Mouse (Mus musculus): ENCODE results near the gene Scp2. TPM values are rescaled to one million over a fixed set of nuclear protein-coding genes. Genes with fewer than 3 reads are reported as not detected.

Scp2 gene
- polyA plus RNA-seq, 1 experiment from 2014 or later = 182 TPM

DNA sequence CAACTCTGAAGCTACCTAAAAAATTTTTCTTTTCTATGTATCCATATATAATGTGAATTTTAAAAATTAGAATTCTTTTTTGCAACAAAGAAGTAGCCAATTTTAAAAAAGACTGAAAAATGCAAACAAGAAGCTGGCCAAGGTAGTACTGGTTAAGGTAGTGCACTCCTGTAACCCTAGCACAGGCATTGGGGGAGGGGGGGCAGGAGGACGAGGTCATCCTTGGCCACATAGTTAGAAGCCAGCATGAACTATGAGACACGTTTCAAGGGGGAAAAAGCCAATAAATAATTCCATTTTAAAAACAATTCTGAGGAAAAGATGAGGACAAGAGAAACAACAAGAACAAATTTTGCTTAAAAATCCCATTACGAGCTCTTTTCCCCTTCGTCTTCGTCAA is 82.3 kb downstream of the Scp2 start:
- Histone ChIP-seq H3K9ac (ENCODE audit: low read depth, low read length) (no peak overlapping the region), H3K4me2 (no peak overlapping the region), H3K9me3 (replicated peaks; ENCODE audit: control insufficient read depth, low read length) (no peaks in the 10 kb centered on the region), H3K27me3 (ENCODE audit: control insufficient read depth, insufficient read depth, low read length) (no peaks in the 10 kb centered on the region), H3K4me3 (ENCODE audit: low read depth, low read length) (no peak overlapping the region), H3K4me1 (ENCODE audit: control insufficient read depth, insufficient read depth, low read length) (0 out of 2 replicates have a peak, but pooled peaks cover 8% of the 10 kb centered on the region), H3K36me3 (ENCODE audit: control insufficient read depth, insufficient read depth, low read length) (peaks cover 6% of the 10 kb centered on the region; the same call in 1 of the 2 replicates), H3K27ac (ENCODE audit: low read depth, low read length) (no peak overlapping the region)
- 95% methylated on average over 5 of the region's 5 CpGs for WGBS (ENCODE audit: insufficient replicate concordance)
- ATAC-seq (replicated peaks; ENCODE audit: insufficient number of reproducible peaks, low FRiP score, low TSS enrichment) = no peak

DNA sequence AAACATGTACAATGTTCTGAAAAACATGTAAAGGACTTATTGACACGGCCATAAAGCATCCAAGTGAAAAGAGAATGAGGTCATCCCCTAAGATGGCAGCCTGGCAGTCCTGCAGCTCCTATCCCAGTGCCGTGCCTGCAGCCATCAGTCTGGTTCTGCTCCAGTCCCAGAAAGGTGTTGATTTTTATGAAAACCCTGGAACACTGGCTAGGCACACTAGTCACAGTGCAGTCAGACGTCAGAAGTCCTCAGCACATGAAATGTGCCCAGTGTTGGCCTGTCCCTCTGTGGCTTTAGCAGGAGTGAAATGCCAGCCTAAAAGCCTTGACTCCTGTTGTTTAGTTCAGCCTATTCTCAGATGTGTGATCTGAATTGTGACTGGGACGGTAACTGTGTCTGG is 84.0 kb downstream of the Scp2 start:
- no peak overlapping the region for H3K4me2 ChIP-seq
- H3K4me1 ChIP-seq (ENCODE audit: control insufficient read depth, insufficient read depth, low read length) = 0 out of 2 replicates have a peak, but pooled peaks cover 8% of the 10 kb centered on the region
- H3K9me3 ChIP-seq (replicated peaks; ENCODE audit: control insufficient read depth, low read length) = no peaks in the 10 kb centered on the region
- H3K36me3 ChIP-seq (ENCODE audit: control insufficient read depth, insufficient read depth, low read length) = peaks cover 6% of the 10 kb centered on the region; the same call in 1 of the 2 replicates
- no peaks in the 10 kb centered on the region for H3K27me3 ChIP-seq (ENCODE audit: control insufficient read depth, insufficient read depth, low read length)
- ATAC-seq (replicated peaks; ENCODE audit: insufficient number of reproducible peaks, low FRiP score, low TSS enrichment) = no peak
- 81% methylated on average over 4 of the region's 4 CpGs for WGBS (ENCODE audit: insufficient replicate concordance)
- H3K4me3 ChIP-seq (ENCODE audit: low read depth, low read length) = no peak overlapping the region
- H3K27ac ChIP-seq (ENCODE audit: low read depth, low read length) = no peak overlapping the region
- no peak overlapping the region for H3K9ac ChIP-seq (ENCODE audit: low read depth, low read length)

DNA sequence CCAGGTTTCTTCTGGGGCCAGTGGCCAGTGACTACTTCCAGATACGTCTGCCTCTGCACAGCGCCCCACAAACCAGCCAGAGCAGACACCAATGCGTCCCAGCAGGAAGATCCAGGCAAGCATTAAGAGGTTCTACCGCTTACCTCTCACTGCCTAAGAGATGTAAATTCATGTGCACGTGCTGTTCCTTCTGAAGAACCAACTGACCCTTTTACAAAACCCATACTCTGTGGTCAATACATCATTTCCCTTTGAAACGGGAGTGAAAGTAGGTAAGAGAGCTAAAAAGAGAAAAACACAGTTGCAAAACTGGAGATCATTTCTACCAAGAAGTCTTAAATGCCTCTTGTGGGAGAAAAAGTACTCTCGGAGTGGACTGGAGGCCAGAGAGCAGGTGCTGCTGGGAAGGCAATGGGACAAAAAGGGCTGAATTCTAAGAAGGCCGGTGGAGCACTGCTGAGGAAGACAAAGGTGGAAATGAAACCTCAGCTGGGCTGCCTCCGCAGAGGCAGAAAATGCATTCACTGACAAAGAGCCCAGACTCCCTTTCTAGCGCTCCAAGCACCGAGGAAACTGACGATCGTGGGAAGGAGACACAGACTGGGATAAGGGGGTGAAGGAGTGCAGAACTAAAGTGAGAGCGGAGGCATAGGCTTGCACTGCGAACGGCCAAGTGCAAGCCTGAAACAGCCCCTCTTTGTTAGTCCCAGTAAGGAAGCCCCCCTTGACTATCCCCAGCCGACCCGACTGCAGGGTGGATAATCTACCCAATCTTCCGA is 85.0 kb downstream of the Scp2 start:
- no peak overlapping the region for H3K4me2 ChIP-seq
- H3K36me3 ChIP-seq (ENCODE audit: control insufficient read depth, insufficient read depth, low read length) = peaks cover 9% of the 10 kb centered on the region; the same call in 1 of the 2 replicates
- H3K4me3 ChIP-seq (ENCODE audit: low read depth, low read length) = no peak overlapping the region
- no peaks in the 10 kb centered on the region for H3K27me3 ChIP-seq (ENCODE audit: control insufficient read depth, insufficient read depth, low read length)
- WGBS (ENCODE audit: insufficient replicate concordance) = 81% methylated on average over 19 of the region's 19 CpGs
- no peaks in the 10 kb centered on the region for H3K9me3 ChIP-seq (replicated peaks; ENCODE audit: control insufficient read depth, low read length)
- no peak overlapping the region for H3K27ac ChIP-seq (ENCODE audit: low read depth, low read length)
- no peak overlapping the region for H3K9ac ChIP-seq (ENCODE audit: low read depth, low read length)
- ATAC-seq (replicated peaks; ENCODE audit: insufficient number of reproducible peaks, low FRiP score, low TSS enrichment) = no peak
- H3K4me1 ChIP-seq (ENCODE audit: control insufficient read depth, insufficient read depth, low read length) = 0 out of 2 replicates have a peak, but pooled peaks cover 4% of the 10 kb centered on the region

DNA sequence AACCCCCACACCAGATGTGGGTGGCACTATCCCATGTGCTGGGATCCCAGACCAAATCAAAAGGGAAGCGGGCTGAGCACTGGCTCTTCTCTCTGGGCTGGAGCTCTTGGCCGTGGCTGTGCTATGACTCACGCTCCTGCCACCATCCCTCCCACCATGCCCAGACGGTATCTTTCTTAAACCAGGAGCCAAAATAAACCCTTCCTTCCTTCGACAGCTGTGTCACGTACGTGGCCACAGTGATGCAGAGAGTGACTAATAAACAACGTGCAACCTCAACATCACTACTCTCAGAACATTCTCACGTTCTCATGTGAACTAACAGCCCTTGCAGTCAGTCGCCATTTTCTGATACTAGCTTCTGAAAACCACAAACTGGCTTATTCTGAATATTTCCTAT is 86.6 kb downstream of the Scp2 start:
- ATAC-seq (replicated peaks; ENCODE audit: insufficient number of reproducible peaks, low FRiP score, low TSS enrichment) = peak; percentile 59; the same call in 1 of the 2 replicates
- H3K4me1 ChIP-seq (ENCODE audit: control insufficient read depth, insufficient read depth, low read length) = 0 out of 2 replicates have a peak, but pooled peaks cover 4% of the 10 kb centered on the region
- no peak overlapping the region for H3K4me2 ChIP-seq
- no peaks in the 10 kb centered on the region for H3K27me3 ChIP-seq (ENCODE audit: control insufficient read depth, insufficient read depth, low read length)
- no peaks in the 10 kb centered on the region for H3K9me3 ChIP-seq (replicated peaks; ENCODE audit: control insufficient read depth, low read length)
- H3K9ac ChIP-seq (ENCODE audit: low read depth, low read length) = no peak overlapping the region
- H3K36me3 ChIP-seq (ENCODE audit: control insufficient read depth, insufficient read depth, low read length) = peaks cover 9% of the 10 kb centered on the region; the same call in 1 of the 2 replicates
- no peak overlapping the region for H3K4me3 ChIP-seq (ENCODE audit: low read depth, low read length)
- H3K27ac ChIP-seq (ENCODE audit: low read depth, low read length) = no peak overlapping the region
- 58% methylated on average over 10 of the region's 10 CpGs for WGBS (ENCODE audit: insufficient replicate concordance)

DNA sequence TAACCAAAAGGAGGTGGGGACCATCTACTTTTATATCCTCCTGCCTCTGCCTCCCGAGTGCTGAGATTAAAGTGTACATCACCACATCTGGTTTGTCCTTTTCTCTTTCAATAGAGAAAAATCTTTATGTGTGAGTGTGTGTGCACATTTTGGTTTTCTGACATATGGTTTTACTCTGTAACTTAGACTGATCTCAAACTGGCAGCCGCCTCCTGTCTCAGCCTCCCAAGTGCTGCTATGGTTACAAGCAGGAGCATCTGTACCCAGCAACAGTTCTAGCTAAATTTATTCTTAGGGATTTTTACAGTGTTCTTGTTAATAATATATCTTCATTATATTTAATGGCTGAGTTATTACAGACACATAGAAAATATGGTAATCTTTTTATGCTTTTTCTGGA is 87.6 kb downstream of the Scp2 start:
- peaks cover 13% of the 10 kb centered on the region for H3K4me1 ChIP-seq (ENCODE audit: control insufficient read depth, insufficient read depth, low read length)
- no peaks in the 10 kb centered on the region for H3K27me3 ChIP-seq (ENCODE audit: control insufficient read depth, insufficient read depth, low read length)
- H3K27ac ChIP-seq (ENCODE audit: low read depth, low read length) = no peak overlapping the region
- H3K36me3 ChIP-seq (ENCODE audit: control insufficient read depth, insufficient read depth, low read length) = peaks cover 3% of the 10 kb centered on the region; the same call in 1 of the 2 replicates
- no peak for ATAC-seq (replicated peaks; ENCODE audit: insufficient number of reproducible peaks, low FRiP score, low TSS enrichment)
- no peak overlapping the region for H3K9ac ChIP-seq (ENCODE audit: low read depth, low read length)
- no peaks in the 10 kb centered on the region for H3K9me3 ChIP-seq (replicated peaks; ENCODE audit: control insufficient read depth, low read length)
- H3K4me2 ChIP-seq = no peak overlapping the region
- 86% methylated on average over 2 of the region's 2 CpGs for WGBS (ENCODE audit: insufficient replicate concordance)
- no peak overlapping the region for H3K4me3 ChIP-seq (ENCODE audit: low read depth, low read length)

DNA sequence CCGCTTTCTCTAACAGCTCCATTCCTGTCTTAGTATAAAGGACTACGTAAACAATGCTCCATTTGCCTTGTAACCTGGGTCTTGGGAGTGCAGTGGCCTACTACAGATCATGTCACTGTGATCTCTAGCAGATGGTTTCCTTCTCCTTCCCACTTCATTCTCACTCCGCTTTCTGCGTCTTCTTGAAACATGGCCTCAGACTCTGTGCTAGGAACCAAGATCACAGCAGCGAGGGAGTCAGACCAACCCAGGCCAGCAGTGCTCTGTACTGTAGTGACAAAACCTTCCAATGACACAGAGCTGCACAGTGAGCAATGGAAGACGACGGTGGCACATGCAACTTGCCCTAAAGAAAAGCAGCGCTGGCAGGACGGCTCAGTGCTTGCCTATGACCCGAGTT is 88.9 kb downstream of the Scp2 start:
- WGBS (ENCODE audit: insufficient replicate concordance) = 93% methylated on average over 10 of the region's 10 CpGs
- Histone ChIP-seq H3K9me3 (replicated peaks; ENCODE audit: control insufficient read depth, low read length) (no peaks in the 10 kb centered on the region), H3K4me2 (no peak overlapping the region), H3K4me1 (ENCODE audit: control insufficient read depth, insufficient read depth, low read length) (peaks cover 13% of the 10 kb centered on the region), H3K27me3 (ENCODE audit: control insufficient read depth, insufficient read depth, low read length) (no peaks in the 10 kb centered on the region), H3K36me3 (ENCODE audit: control insufficient read depth, insufficient read depth, low read length) (peaks cover 3% of the 10 kb centered on the region; the same call in 1 of the 2 replicates), H3K27ac (ENCODE audit: low read depth, low read length) (no peak overlapping the region), H3K9ac (ENCODE audit: low read depth, low read length) (no peak overlapping the region), H3K4me3 (ENCODE audit: low read depth, low read length) (no peak overlapping the region)
- no peak for ATAC-seq (replicated peaks; ENCODE audit: insufficient number of reproducible peaks, low FRiP score, low TSS enrichment)

DNA sequence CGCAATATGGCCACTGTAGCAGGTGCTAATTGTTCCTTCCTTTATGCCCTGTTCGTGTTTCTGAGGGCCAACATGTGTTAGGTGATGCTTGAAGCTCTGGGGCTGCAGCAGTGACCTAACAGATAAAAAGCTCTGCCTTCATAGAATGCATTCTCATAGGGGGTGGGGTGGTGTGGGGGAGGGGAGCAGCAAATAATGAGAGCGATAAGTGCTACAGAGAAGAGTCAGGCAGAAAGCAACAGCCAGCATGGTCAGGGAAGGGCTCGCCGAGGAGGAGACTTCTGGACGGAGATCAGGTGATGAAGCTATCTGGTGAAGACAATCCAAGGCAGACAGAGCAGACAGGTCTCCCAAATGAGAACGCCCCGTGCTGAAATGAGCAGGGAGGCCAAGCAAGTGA is 92.1 kb downstream of the Scp2 start:
- H3K27me3 ChIP-seq (ENCODE audit: control insufficient read depth, insufficient read depth, low read length) = no peaks in the 10 kb centered on the region
- peaks cover 9% of the 10 kb centered on the region for H3K4me1 ChIP-seq (ENCODE audit: control insufficient read depth, insufficient read depth, low read length)
- H3K36me3 ChIP-seq (ENCODE audit: control insufficient read depth, insufficient read depth, low read length) = peaks cover 7% of the 10 kb centered on the region
- no peaks in the 10 kb centered on the region for H3K9me3 ChIP-seq (replicated peaks; ENCODE audit: control insufficient read depth, low read length)
- H3K9ac ChIP-seq (ENCODE audit: low read depth, low read length) = 0 out of 2 replicates have a peak overlapping the region, but pooled peaks have one; percentile 34
- peak overlapping the region; percentile 16; the same call in 1 of the 2 replicates for H3K4me2 ChIP-seq
- no peak; the same call in 1 of the 2 replicates for ATAC-seq (replicated peaks; ENCODE audit: insufficient number of reproducible peaks, low FRiP score, low TSS enrichment)
- WGBS (ENCODE audit: insufficient replicate concordance) = 48% methylated on average over 8 of the region's 8 CpGs
- H3K4me3 ChIP-seq (ENCODE audit: low read depth, low read length) = no peak overlapping the region
- H3K27ac ChIP-seq (ENCODE audit: low read depth, low read length) = no peak overlapping the region

DNA sequence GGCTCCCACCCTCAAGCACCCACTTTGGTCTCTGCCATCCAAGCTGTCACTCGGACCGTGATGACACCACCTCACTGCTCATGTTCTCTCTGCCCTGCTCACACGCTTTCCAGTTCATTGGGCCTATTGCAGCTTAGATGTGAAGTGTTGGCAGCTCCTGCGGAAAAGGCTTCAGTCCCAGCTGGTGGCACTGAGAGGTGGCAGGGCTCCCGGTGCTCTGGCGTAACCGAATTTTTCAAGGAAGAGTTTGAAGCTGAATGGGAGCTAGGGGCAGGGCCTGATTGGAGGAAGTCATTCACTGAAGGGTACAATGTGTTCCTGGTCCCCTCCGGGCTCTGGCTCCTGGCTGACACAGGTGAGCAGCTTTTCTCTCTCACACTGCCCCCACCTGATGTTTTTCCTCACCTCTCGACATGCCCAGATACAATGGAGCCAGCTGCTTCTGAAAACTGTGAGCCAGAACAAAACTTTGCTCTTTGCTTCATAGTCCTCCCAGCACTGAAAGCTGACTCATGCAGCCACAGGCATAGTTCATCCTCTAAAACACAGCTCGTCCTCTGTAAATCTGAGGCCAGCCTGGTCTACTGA is 93.0 kb downstream of the Scp2 start:
- no peak overlapping the region for H3K4me2 ChIP-seq
- no peak for ATAC-seq (replicated peaks; ENCODE audit: insufficient number of reproducible peaks, low FRiP score, low TSS enrichment)
- no peak overlapping the region for H3K27ac ChIP-seq (ENCODE audit: low read depth, low read length)
- no peak overlapping the region for H3K4me3 ChIP-seq (ENCODE audit: low read depth, low read length)
- H3K36me3 ChIP-seq (ENCODE audit: control insufficient read depth, insufficient read depth, low read length) = peaks cover 11% of the 10 kb centered on the region
- no peak overlapping the region for H3K9ac ChIP-seq (ENCODE audit: low read depth, low read length)
- H3K4me1 ChIP-seq (ENCODE audit: control insufficient read depth, insufficient read depth, low read length) = peaks cover 9% of the 10 kb centered on the region
- WGBS (ENCODE audit: insufficient replicate concordance) = 76% methylated on average over 10 of the region's 10 CpGs
- no peaks in the 10 kb centered on the region for H3K27me3 ChIP-seq (ENCODE audit: control insufficient read depth, insufficient read depth, low read length)
- H3K9me3 ChIP-seq (replicated peaks; ENCODE audit: control insufficient read depth, low read length) = no peaks in the 10 kb centered on the region

All from heart, embryonic 11.5 days (tissue).